9 mouse cellular contexts compared by ENCODE assay signal in genomic region chr2:11192281-11193098, GRCm38 (mm10). TPM values are rescaled to one million over a fixed set of nuclear protein-coding genes. Genes with fewer than 3 reads are reported as not detected.
DNase-seq lines count a peak whose midpoint lies in the region; ATAC-seq and TF ChIP-seq lines count a peak whose summit lies in the region.
"Had no signal": no experiment of that assay in that cellular context is flagged by ENCODE, and none has a peak within 500 bp of the region (broad histone marks: within the 10 kb centered on the region; RNA-seq: fewer than 3 reads in every experiment).

No protein-coding gene starts in this region.

- no peaks in the 10 kb centered on the region for H3K36me3 ChIP-seq in spleen, adult 2 months (ENCODE audit: control insufficient read depth, insufficient read depth, low read length)
- no peaks in the 10 kb centered on the region for H3K36me3 ChIP-seq in liver, embryonic 12.5 days
- no peaks in the 10 kb centered on the region for H3K36me3 ChIP-seq in stomach, embryonic 16.5 days (ENCODE audit: control insufficient read depth, insufficient read depth, low read length)
- H3K36me3 ChIP-seq: midbrain, embryonic 12.5 days had no signal

- H3K4me1 ChIP-seq in spleen, adult 2 months (ENCODE audit: control insufficient read depth, insufficient read depth, insufficient read length): peaks cover 37% of the 10 kb centered on the region
- H3K4me1 ChIP-seq in liver, embryonic 12.5 days: peaks cover 37% of the 10 kb centered on the region; the same call in 1 of the 2 replicates
- no peaks in the 10 kb centered on the region for H3K4me1 ChIP-seq in stomach, embryonic 16.5 days (ENCODE audit: control insufficient read depth, insufficient read depth, low read length)
- H3K4me1 ChIP-seq: midbrain, embryonic 12.5 days had no signal

- no peak for ATAC-seq in liver, embryonic 12.5 days
- no peak for ATAC-seq in stomach, embryonic 16.5 days (ENCODE audit: insufficient read depth, low FRiP score)

- intact Hi-C loops in heart, postnatal 14 days (cut with DNase I): no loop called here

- 5% methylated on average over 12 of the region's 12 CpGs for WGBS in spleen, adult 2 months
- WGBS in liver, embryonic 12.5 days (ENCODE audit: insufficient replicate concordance): 33% methylated on average over 12 of the region's 12 CpGs
- WGBS in stomach, embryonic 16.5 days: 49% methylated on average over 12 of the region's 12 CpGs

- peak overlapping the region; percentile 50 for H3K4me2 ChIP-seq in liver, embryonic 12.5 days
- 0 out of 2 replicates have a peak overlapping the region, but pooled peaks have one; percentile 16 for H3K4me2 ChIP-seq in stomach, embryonic 16.5 days (ENCODE audit: low read depth, low read length)
- H3K4me2 ChIP-seq: midbrain, embryonic 12.5 days had no signal

- H3K9me3 ChIP-seq in liver, embryonic 12.5 days (replicated peaks): no peaks in the 10 kb centered on the region
- H3K9me3 ChIP-seq in stomach, embryonic 16.5 days (replicated peaks; ENCODE audit: control insufficient read depth, low read length): no peaks in the 10 kb centered on the region
- H3K9me3 ChIP-seq: midbrain, embryonic 12.5 days had no signal

- no peak for TF ChIP-seq CTCF in spleen, adult 2 months (IDR thresholded peaks at IDR 0.05; ENCODE audit: extremely low read depth, insufficient read depth, insufficient read length, insufficient replicate concordance)

- no peaks in the 10 kb centered on the region for H3K27me3 ChIP-seq in spleen, adult 2 months (ENCODE audit: control insufficient read depth, insufficient read depth, low read length)
- H3K27me3 ChIP-seq in liver, embryonic 12.5 days (replicated peaks): no peaks in the 10 kb centered on the region
- no peaks in the 10 kb centered on the region for H3K27me3 ChIP-seq in stomach, embryonic 16.5 days (ENCODE audit: control insufficient read depth, insufficient read depth, low read length)

- H3K4me3 ChIP-seq in spleen, adult 2 months (ENCODE audit: extremely low read depth, insufficient read depth, insufficient read length): peak overlapping the region; percentile 60
- peak overlapping the region; percentile 36 for H3K4me3 ChIP-seq in liver, embryonic 12.5 days
- no peak overlapping the region for H3K4me3 ChIP-seq in stomach, embryonic 16.5 days (replicated peaks; ENCODE audit: low read length)
- H3K4me3 ChIP-seq: midbrain, embryonic 12.5 days had no signal

- peak overlapping the region; percentile 93 for H3K27ac ChIP-seq in spleen, adult 2 months (ENCODE audit: insufficient read depth, low read length)
- peak overlapping the region; percentile 39; the same call in 1 of the 2 replicates for H3K27ac ChIP-seq in liver, embryonic 12.5 days
- no peak overlapping the region for H3K27ac ChIP-seq in stomach, embryonic 16.5 days (ENCODE audit: low read length)
- H3K27ac ChIP-seq: midbrain, embryonic 12.5 days had no signal

- DNase-seq in spleen, adult 2 months (ENCODE audit: low read depth in 1 of 2, low spot score in 2 of 2): no peak
- no peak for DNase-seq in spleen, postnatal 4 days (ENCODE audit: low spot score in 2 of 2)
- DNase-seq in induced T-regulatory cell, adult 2 months (ENCODE audit: low read depth): peak; percentile 85
- DNase-seq in heart, postnatal 14 days: no peak
- DNase-seq in thymus, postnatal 14 days: no peak
- DNase-seq: cerebellum, adult 18-20 months had no signal

- TF ChIP-seq POLR2A in spleen, adult 2 months (IDR thresholded peaks at IDR 0.05; ENCODE audit: low read depth, low read length): no peak

- H3K9ac ChIP-seq in liver, embryonic 12.5 days: peak overlapping the region; percentile 20
- H3K9ac ChIP-seq in stomach, embryonic 16.5 days (ENCODE audit: low read length): no peak overlapping the region
- H3K9ac ChIP-seq: midbrain, embryonic 12.5 days had no signal

RNA-seq across cellular contexts. Expression of gene Prkcq, which starts 20.6 kb away (rescaled TPM):
- polyA plus RNA-seq in spleen, adult 2 months (2012; rRNA removed): 9.3 and 11.2 TPM in 2 replicates
- 8.1 and 9.3 TPM in 2 replicates for polyA plus RNA-seq in liver, embryonic 12.5 days (2016; fragmentation: Nextera tagmentation; extraction: Ambion mirVana)
- 1.7 and 2.7 TPM in 2 replicates for polyA plus RNA-seq in stomach, embryonic 16.5 days (2015; fragmentation: Nextera tagmentation; extraction: Ambion mirVana)
- total RNA-seq in heart, postnatal 14 days (2021): 1 to 10 TPM; 1.8 to 2.9 TPM
